Mouse (Mus musculus) midbrain, embryonic 16.5 days (tissue): ENCODE measurements around the gene Ppp2r5e. TPM values are rescaled to one million over a fixed set of nuclear protein-coding genes. Genes with fewer than 3 reads are reported as not detected.

ENCODE experiments used
- ATAC-seq: fragments of 200-750 bp; cut with Nextera tagmentation; 2 replicates; pipeline ENCODE4 v1.8.0; 2017; ENCODE audit warnings: moderate TSS enrichment
- H3K27ac ChIP-seq: fragments of 300-500 bp; sonication (generic); 2 replicates; pipeline ENCODE4 v1.5.1; 2014; ENCODE audit warnings: mild to moderate bottlenecking, low read length, mixed read lengths
- H3K27me3 ChIP-seq: fragments of 300-500 bp; sonication (generic); 2 replicates; pipeline ENCODE4 v1.6.1; 2014; ENCODE audit warnings: low read depth, low read length, mixed read lengths; ENCODE audit not compliant: control insufficient read depth, insufficient read depth
- H3K36me3 ChIP-seq: fragments of 300-500 bp; sonication (generic); 2 replicates; pipeline ENCODE4 v1.6.1; 2014; ENCODE audit warnings: mild to moderate bottlenecking, low read length, moderate library complexity, mixed read lengths; ENCODE audit not compliant: control insufficient read depth, insufficient read depth
- H3K4me1 ChIP-seq: fragments of 300-500 bp; sonication (generic); 2 replicates; pipeline ENCODE4 v1.6.1; 2014; ENCODE audit warnings: mild to moderate bottlenecking, low read length, mixed read lengths; ENCODE audit not compliant: control insufficient read depth, insufficient read depth
- H3K4me2 ChIP-seq: fragments of 300-500 bp; sonication (generic); 2 replicates; pipeline ENCODE4 v1.6.1; 2014; ENCODE audit warnings: mild to moderate bottlenecking, low read length, mixed read lengths
- H3K4me3 ChIP-seq: fragments of 300-500 bp; sonication (generic); 2 replicates; pipeline ENCODE4 v1.5.1; 2014; ENCODE audit warnings: low read depth, mild to moderate bottlenecking, low read length, moderate library complexity, mixed read lengths
- H3K9ac ChIP-seq: fragments of 300-500 bp; sonication (generic); 2 replicates; pipeline ENCODE4 v1.6.1; 2014; ENCODE audit warnings: low read depth, low read length, mixed read lengths
- H3K9me3 ChIP-seq: fragments of 300-500 bp; sonication (generic); replicated peaks from 2 replicates; pipeline ENCODE4 v1.6.1; 2014; ENCODE audit warnings: mild to moderate bottlenecking, low read length, mixed read lengths; ENCODE audit not compliant: control insufficient read depth, poor library complexity, severe bottlenecking
- WGBS: fragments of 180-500 bp; shearing (Covaris S2); extraction: QIAGEN DNeasy Blood & Tissue Kit; methylation state at CpG from one replicate; pipeline ENCODE4 v1.1.7; 2014; 5-methylcytosine and 5-hydroxymethylcytosine counted together
- polyA plus RNA-seq: library from polyadenylated mRNA; unstranded; fragments of >200 nt; fragmentation: Nextera tagmentation; extraction: Ambion mirVana; gene quantifications from 2 replicates; pipeline ENCODE4 v1.2.1, GENCODE M21; 2015

Gene Ppp2r5e
- polyA plus RNA-seq, 1 experiment from 2014 or later = 18.1 TPM

- H3K27me3 ChIP-seq = no peaks in the 10 kb centered on the region
- 93% methylated on average over 1 of the region's 1 CpGs for WGBS
- H3K9me3 ChIP-seq = no peaks in the 10 kb centered on the region
- H3K9ac ChIP-seq = no peak overlapping the region
- no peak overlapping the region for H3K27ac ChIP-seq
- H3K4me1 ChIP-seq = peaks cover 4% of the 10 kb centered on the region; the same call in 1 of the 2 replicates
- H3K4me2 ChIP-seq = no peak overlapping the region
- H3K36me3 ChIP-seq = no peaks in the 10 kb centered on the region
- H3K4me3 ChIP-seq = no peak overlapping the region
- ATAC-seq = no peak
These were observed 31.5 kb downstream of the Ppp2r5e start for GRCm38 (mm10) chr12:75564498-75564897.

GRCm38 (mm10) chr12:75562996-75563618 is 32.9 kb downstream of the Ppp2r5e start:
- no peak overlapping the region for H3K9ac ChIP-seq
- H3K4me2 ChIP-seq = no peak overlapping the region
- H3K4me3 ChIP-seq = no peak overlapping the region
- H3K9me3 ChIP-seq = no peaks in the 10 kb centered on the region
- ATAC-seq = no peak
- H3K4me1 ChIP-seq = peaks cover 9% of the 10 kb centered on the region
- no peaks in the 10 kb centered on the region for H3K36me3 ChIP-seq
- no peak overlapping the region for H3K27ac ChIP-seq
- WGBS = 92% methylated on average over 1 of the region's 1 CpGs
- H3K27me3 ChIP-seq = no peaks in the 10 kb centered on the region

- 92% methylated on average over 4 of the region's 4 CpGs for WGBS
- no peaks in the 10 kb centered on the region for H3K36me3 ChIP-seq
- H3K27me3 ChIP-seq = no peaks in the 10 kb centered on the region
- H3K9ac ChIP-seq = no peak overlapping the region
- no peak overlapping the region for H3K4me3 ChIP-seq
- H3K9me3 ChIP-seq = no peaks in the 10 kb centered on the region
- peaks cover 15% of the 10 kb centered on the region for H3K4me1 ChIP-seq
- H3K4me2 ChIP-seq = no peak overlapping the region
- ATAC-seq = no peak
- no peak overlapping the region for H3K27ac ChIP-seq
These were observed 35.2 kb downstream of the Ppp2r5e start for GRCm38 (mm10) chr12:75560681-75561387.

GRCm38 (mm10) chr12:75559196-75559595 is 36.8 kb downstream of the Ppp2r5e start:
- Histone ChIP-seq H3K27ac (no peak overlapping the region), H3K9me3 (no peaks in the 10 kb centered on the region), H3K4me2 (no peak overlapping the region), H3K4me3 (no peak overlapping the region), H3K36me3 (no peaks in the 10 kb centered on the region), H3K9ac (no peak overlapping the region), H3K27me3 (no peaks in the 10 kb centered on the region), H3K4me1 (peaks cover 15% of the 10 kb centered on the region)
- ATAC-seq = no peak
- 61% methylated on average over 2 of the region's 2 CpGs for WGBS

GRCm38 (mm10) chr12:75557813-75558212 is 38.2 kb downstream of the Ppp2r5e start:
- WGBS = 51% methylated on average over 2 of the region's 2 CpGs
- ATAC-seq = 0 out of 2 replicates have a peak, but pooled peaks have one; percentile 4
- H3K4me1 ChIP-seq = peaks cover 15% of the 10 kb centered on the region

GRCm38 (mm10) chr12:75555032-75555431 is 41.0 kb downstream of the Ppp2r5e start:
- Histone ChIP-seq H3K27ac (no peak overlapping the region), H3K4me2 (no peak overlapping the region), H3K4me1 (peaks cover 13% of the 10 kb centered on the region), H3K4me3 (no peak overlapping the region), H3K36me3 (no peaks in the 10 kb centered on the region), H3K27me3 (no peaks in the 10 kb centered on the region), H3K9me3 (no peaks in the 10 kb centered on the region), H3K9ac (no peak overlapping the region)
- no peak for ATAC-seq
- 72% methylated on average over 3 of the region's 3 CpGs for WGBS

More at GRCm38 (mm10) chr12:75557813-75558212, 38.2 kb downstream of the Ppp2r5e start:
- Histone ChIP-seq H3K36me3 (no peaks in the 10 kb centered on the region), H3K27me3 (no peaks in the 10 kb centered on the region), H3K4me3 (no peak overlapping the region), H3K27ac (no peak overlapping the region; the same call in 1 of the 2 replicates), H3K9ac (no peak overlapping the region), H3K9me3 (no peaks in the 10 kb centered on the region), H3K4me2 (no peak overlapping the region)

- no peak overlapping the region for H3K27ac ChIP-seq
- whole genome bisulfite sequencing = 88% methylated on average over 3 of the region's 3 CpGs
- peaks cover 7% of the 10 kb centered on the region; the same call in 1 of the 2 replicates for H3K4me1 ChIP-seq
These were observed 43.7 kb downstream of the Ppp2r5e start for GRCm38 (mm10) chr12:75552296-75552695.

GRCm38 (mm10) chr12:75551671-75552070 is 44.4 kb downstream of the Ppp2r5e start:
- no peak overlapping the region for H3K4me2 ChIP-seq
- no peak for ATAC-seq
- no peak overlapping the region for H3K4me3 ChIP-seq
- H3K4me1 ChIP-seq = peaks cover 7% of the 10 kb centered on the region; the same call in 1 of the 2 replicates
- no peaks in the 10 kb centered on the region for H3K9me3 ChIP-seq
- WGBS = 91% methylated on average over 5 of the region's 5 CpGs
- H3K27me3 ChIP-seq = no peaks in the 10 kb centered on the region
- no peaks in the 10 kb centered on the region for H3K36me3 ChIP-seq
- no peak overlapping the region for H3K9ac ChIP-seq
- no peak overlapping the region for H3K27ac ChIP-seq

More at GRCm38 (mm10) chr12:75552296-75552695, 43.7 kb downstream of the Ppp2r5e start:
- H3K36me3 ChIP-seq = no peaks in the 10 kb centered on the region
- H3K9ac ChIP-seq = no peak overlapping the region
- no peak overlapping the region for H3K4me3 ChIP-seq
- ATAC-seq = no peak
- H3K27me3 ChIP-seq = no peaks in the 10 kb centered on the region
- no peaks in the 10 kb centered on the region for H3K9me3 ChIP-seq
- no peak overlapping the region for H3K4me2 ChIP-seq

- H3K4me3 ChIP-seq = no peak overlapping the region
- WGBS = 81% methylated on average over 9 of the region's 9 CpGs
- H3K27me3 ChIP-seq = no peaks in the 10 kb centered on the region
- no peak overlapping the region for H3K27ac ChIP-seq
- H3K9ac ChIP-seq = no peak overlapping the region
- ATAC-seq = no peak
- no peak overlapping the region for H3K4me2 ChIP-seq
- H3K36me3 ChIP-seq = no peaks in the 10 kb centered on the region
- H3K4me1 ChIP-seq = peaks cover 9% of the 10 kb centered on the region; the same call in 1 of the 2 replicates
- no peaks in the 10 kb centered on the region for H3K9me3 ChIP-seq
These were observed 47.0 kb downstream of the Ppp2r5e start for GRCm38 (mm10) chr12:75548999-75549398.
